23 mouse cellular contexts compared by ENCODE assay signal in genomic region chrX:139335419-139336074, GRCm38 (mm10). TPM values are rescaled to one million over a fixed set of nuclear protein-coding genes. Genes with fewer than 3 reads are reported as not detected.
"Had no signal": no experiment of that assay in that cellular context is flagged by ENCODE, and none has a peak within 500 bp of the region (broad histone marks: within the 10 kb centered on the region; RNA-seq: fewer than 3 reads in every experiment).

No protein-coding gene starts in this region.

- H3K9ac ChIP-seq: intestine, embryonic 15.5 days; kidney, embryonic 15.5 days; limb, embryonic 15.5 days; liver, embryonic 12.5 days; midbrain, embryonic 13.5 days; neural tube, embryonic 12.5 days had no signal

- H3K27me3 ChIP-seq: intestine, embryonic 15.5 days; liver, embryonic 12.5 days; midbrain, embryonic 13.5 days; neural tube, embryonic 12.5 days had no signal

- H3K4me1 ChIP-seq: intestine, embryonic 15.5 days; kidney, embryonic 15.5 days; limb, embryonic 15.5 days; liver, embryonic 12.5 days; midbrain, embryonic 13.5 days; neural tube, embryonic 12.5 days had no signal

- H3K27ac ChIP-seq: intestine, embryonic 15.5 days; kidney, embryonic 15.5 days; left cerebral cortex, adult 2 months; limb, embryonic 15.5 days; liver, embryonic 12.5 days; macrophage; midbrain, embryonic 13.5 days; neural tube, embryonic 12.5 days had no signal

- ATAC-seq: intestine, embryonic 15.5 days; liver, embryonic 12.5 days; lung, postnatal 0 days; midbrain, embryonic 13.5 days had no signal

- DNase-seq: kidney, adult 18-20 months; kidney, postnatal 14 days; right cerebral cortex, postnatal 14 days; thymus, adult 18-20 months; thymus, postnatal 14 days had no signal

- H3K4me2 ChIP-seq: intestine, embryonic 15.5 days; kidney, embryonic 15.5 days; limb, embryonic 15.5 days; liver, embryonic 12.5 days; midbrain, embryonic 13.5 days; neural tube, embryonic 12.5 days had no signal

- H3K36me3 ChIP-seq: intestine, embryonic 15.5 days; kidney, embryonic 15.5 days; limb, embryonic 15.5 days; liver, embryonic 12.5 days; midbrain, embryonic 13.5 days; neural tube, embryonic 12.5 days had no signal

- H3K4me3 ChIP-seq: intestine, embryonic 15.5 days; kidney, embryonic 15.5 days; left cerebral cortex, adult 2 months; limb, embryonic 15.5 days; liver, embryonic 12.5 days; midbrain, embryonic 13.5 days; myocyte; neural tube, embryonic 12.5 days had no signal

- H3K9me3 ChIP-seq: intestine, embryonic 15.5 days; kidney, embryonic 15.5 days; limb, embryonic 15.5 days; liver, embryonic 12.5 days; midbrain, embryonic 13.5 days; neural tube, embryonic 12.5 days had no signal

RNA-seq across cellular contexts. Expression of gene Trap1a, which starts 2.1 kb away (rescaled TPM):
- total RNA-seq: layer of hippocampus, adult 8-10 months; layer of hippocampus, postnatal 14 days; left cerebral cortex, adult 2 months; left cerebral cortex, postnatal 25 days; neutrophil, adult 5-6 weeks had no signal
- polyA plus RNA-seq: intestine, embryonic 15.5 days; large intestine, adult 2 months; limb, embryonic 11.5 days; limb, embryonic 15.5 days; liver, embryonic 16.5 days; macrophage; midbrain, embryonic 13.5 days; myocyte; neural tube, embryonic 12.5 days; stomach, embryonic 16.5 days had no signal
